ENCODE assay signal across 15 mouse cellular contexts in genomic region chr12:104678462-104678861, GRCm38 (mm10).
A peak's percentile ranks its signal among the peaks of the same experiment; 100 is the strongest.
DNase-seq lines count a peak whose midpoint lies in the region; ATAC-seq and TF ChIP-seq lines count a peak whose summit lies in the region.
"Had no signal": no experiment of that assay in that cellular context is flagged by ENCODE, and none has a peak within 500 bp of the region (broad histone marks: within the 10 kb centered on the region; RNA-seq: fewer than 3 reads in every experiment).

No protein-coding gene starts in this region.

- no peaks in the 10 kb centered on the region for H3K36me3 ChIP-seq in forebrain, embryonic 11.5 days (ENCODE audit: control insufficient read depth, insufficient read depth, low read length)
- H3K36me3 ChIP-seq in hindbrain, postnatal 0 days (ENCODE audit: insufficient read depth, low read length) = no peaks in the 10 kb centered on the region
- no peaks in the 10 kb centered on the region for H3K36me3 ChIP-seq in midbrain, embryonic 16.5 days (ENCODE audit: control insufficient read depth, insufficient read depth, low read length)
- H3K36me3 ChIP-seq: heart, embryonic 15.5 days; intestine, embryonic 15.5 days; lung, embryonic 15.5 days had no signal

- H3K4me2 ChIP-seq in forebrain, embryonic 11.5 days (ENCODE audit: low read depth, low read length, severe bottlenecking) = peak overlapping the region; percentile 32; the same call in 1 of the 2 replicates
- H3K4me2 ChIP-seq in hindbrain, postnatal 0 days (ENCODE audit: low read depth, low read length) = 0 out of 2 replicates have a peak overlapping the region, but pooled peaks have one; percentile 13
- peak overlapping the region; percentile 38; the same call in 1 of the 2 replicates for H3K4me2 ChIP-seq in midbrain, embryonic 16.5 days (ENCODE audit: low read length)
- H3K4me2 ChIP-seq: heart, embryonic 15.5 days; intestine, embryonic 15.5 days; lung, embryonic 15.5 days had no signal

- peaks cover 7% of the 10 kb centered on the region for H3K4me1 ChIP-seq in forebrain, embryonic 11.5 days (replicated peaks; ENCODE audit: control insufficient read depth, insufficient read depth, low read length)
- 0 out of 2 replicates have a peak, but pooled peaks cover 3% of the 10 kb centered on the region for H3K4me1 ChIP-seq in hindbrain, postnatal 0 days (ENCODE audit: insufficient read depth, low read length)
- H3K4me1 ChIP-seq in midbrain, embryonic 16.5 days (ENCODE audit: control insufficient read depth, insufficient read depth, low read length) = peaks cover 6% of the 10 kb centered on the region
- H3K4me1 ChIP-seq: heart, embryonic 15.5 days had no signal

- WGBS in forebrain, embryonic 11.5 days = 40% methylated on average over 10 of the region's 14 CpGs
- WGBS in hindbrain, postnatal 0 days = 27% methylated on average over 10 of the region's 14 CpGs
- 40% methylated on average over 11 of the region's 14 CpGs for WGBS in midbrain, embryonic 16.5 days

- TF ChIP-seq CTCF in hindbrain, postnatal 0 days (IDR thresholded peaks at IDR 0.05; ENCODE audit: low read depth) = no peak

- no peak overlapping the region for H3K4me3 ChIP-seq in forebrain, embryonic 11.5 days (ENCODE audit: low read depth, low read length)
- H3K4me3 ChIP-seq in hindbrain, postnatal 0 days (ENCODE audit: low read length) = no peak overlapping the region
- H3K4me3 ChIP-seq in midbrain, embryonic 16.5 days (ENCODE audit: low read depth, low read length) = no peak overlapping the region
- H3K4me3 ChIP-seq: heart, embryonic 15.5 days; intestine, embryonic 15.5 days; lung, embryonic 15.5 days had no signal

- H3K9ac ChIP-seq in forebrain, embryonic 11.5 days (ENCODE audit: low read length) = no peak overlapping the region
- no peak overlapping the region for H3K9ac ChIP-seq in hindbrain, postnatal 0 days (replicated peaks; ENCODE audit: low read length)
- H3K9ac ChIP-seq in midbrain, embryonic 16.5 days (ENCODE audit: low read depth, low read length) = no peak overlapping the region
- H3K9ac ChIP-seq: heart, embryonic 15.5 days; intestine, embryonic 15.5 days; lung, embryonic 15.5 days had no signal

- no peaks in the 10 kb centered on the region for H3K27me3 ChIP-seq in forebrain, embryonic 11.5 days (ENCODE audit: control insufficient read depth, insufficient read depth, low read length)
- H3K27me3 ChIP-seq in hindbrain, postnatal 0 days (ENCODE audit: insufficient read depth, low read length) = no peaks in the 10 kb centered on the region
- no peaks in the 10 kb centered on the region for H3K27me3 ChIP-seq in midbrain, embryonic 16.5 days (ENCODE audit: control insufficient read depth, insufficient read depth, low read depth, low read length)
- H3K27me3 ChIP-seq: heart, embryonic 15.5 days; intestine, embryonic 15.5 days; lung, embryonic 15.5 days had no signal

- no peak for ATAC-seq in forebrain, embryonic 11.5 days (replicated peaks; ENCODE audit: low FRiP score)
- ATAC-seq in hindbrain, postnatal 0 days = no peak
- no peak for ATAC-seq in midbrain, embryonic 16.5 days
- ATAC-seq: intestine, embryonic 15.5 days had no signal

- H3K9me3 ChIP-seq in forebrain, embryonic 11.5 days (ENCODE audit: control insufficient read depth, low read length) = peaks cover 3% of the 10 kb centered on the region; the same call in 1 of the 2 replicates
- H3K9me3 ChIP-seq in hindbrain, postnatal 0 days (ENCODE audit: low read length) = no peaks in the 10 kb centered on the region
- no peaks in the 10 kb centered on the region for H3K9me3 ChIP-seq in midbrain, embryonic 16.5 days (replicated peaks; ENCODE audit: control insufficient read depth, low read length, poor library complexity, severe bottlenecking)
- H3K9me3 ChIP-seq: heart, embryonic 15.5 days; intestine, embryonic 15.5 days; lung, embryonic 15.5 days had no signal

- DNase-seq in embryo, embryonic 11 days = peak; percentile 35
- DNase-seq in embryo, embryonic 10 days (ENCODE audit: low spot score) = no peak
- no peak for DNase-seq in forebrain, embryonic 11.5 days (ENCODE audit: low spot score)
- DNase-seq in hindbrain, postnatal 0 days (ENCODE audit: low spot score) = no peak
- no peak for DNase-seq in cerebellum, adult 18-20 months
- no peak for DNase-seq in spleen, postnatal 36 days (ENCODE audit: low spot score in 2 of 2)
- no peak for DNase-seq in heart, adult 18-20 months
- DNase-seq: adrenal gland, postnatal 10 days; gastrocnemius, postnatal 14 days; kidney, postnatal 14 days; layer of hippocampus, postnatal 36 days had no signal

- H3K27ac ChIP-seq in forebrain, embryonic 11.5 days (ENCODE audit: low read depth, low read length) = no peak overlapping the region
- no peak overlapping the region for H3K27ac ChIP-seq in hindbrain, postnatal 0 days
- H3K27ac ChIP-seq in midbrain, embryonic 16.5 days (ENCODE audit: low read length) = no peak overlapping the region
- H3K27ac ChIP-seq: heart, embryonic 15.5 days; intestine, embryonic 15.5 days; lung, embryonic 15.5 days had no signal
